Mouse (Mus musculus): ENCODE data around the gene Gm609.

DNA sequence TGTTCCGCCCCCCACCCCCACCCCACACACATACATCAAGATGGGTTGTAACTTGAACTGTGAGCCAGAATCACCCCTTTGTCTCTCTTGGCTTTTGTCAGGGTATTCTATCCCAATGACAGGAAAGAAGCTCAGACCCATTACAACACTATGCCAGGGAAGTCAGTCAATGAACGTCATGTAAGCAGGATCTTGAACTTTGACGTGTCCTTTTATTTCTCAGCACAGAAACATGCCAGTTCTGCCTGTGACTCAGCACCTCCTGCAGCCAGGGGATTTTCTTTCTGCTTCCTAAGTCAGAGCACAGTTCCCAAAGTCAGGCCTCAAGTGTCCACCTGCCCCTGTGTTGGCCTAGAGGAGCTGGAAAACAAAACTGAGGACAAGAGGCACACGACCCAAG is 115.4 kb downstream of the Gm609 start:
- TF ChIP-seq GATA1 (IDR thresholded peaks at IDR 0.05; ENCODE audit: borderline replicate concordance, low read length) (no peak), FLI1 (IDR thresholded peaks at IDR 0.05; ENCODE audit: low read length) (no peak)

All from megakaryocyte, embryonic 14.5 days (primary cell).